Comparison of ENCODE assay signal across 24 mouse cellular contexts in genomic region chr14:102038145-102038544, GRCm38 (mm10).
DNase-seq lines count a peak whose midpoint lies in the region; ATAC-seq and TF ChIP-seq lines count a peak whose summit lies in the region.
"Had no signal": no experiment of that assay in that cellular context is flagged by ENCODE, and none has a peak within 500 bp of the region (broad histone marks: within the 10 kb centered on the region; RNA-seq: fewer than 3 reads in every experiment).

No protein-coding gene starts in this region.

- no peak overlapping the region for H3K4me3 ChIP-seq in lung, embryonic 14.5 days (ENCODE audit: low read depth, low read length)
- no peak overlapping the region for H3K4me3 ChIP-seq in lung, adult 2 months (replicated peaks; ENCODE audit: extremely low read depth, low read depth, low read length)
- H3K4me3 ChIP-seq in lung, embryonic 16.5 days (ENCODE audit: low read length) = no peak overlapping the region
- no peak overlapping the region for H3K4me3 ChIP-seq in lung, postnatal 0 days (ENCODE audit: low read depth, low read length)
- H3K4me3 ChIP-seq: embryonic facial prominence, embryonic 13.5 days; embryonic facial prominence, embryonic 15.5 days; erythroblast, embryonic 14.5 days; forebrain, embryonic 10.5 days; forebrain, embryonic 12.5 days had no signal

- no peaks in the 10 kb centered on the region for H3K36me3 ChIP-seq in lung, embryonic 14.5 days (ENCODE audit: insufficient read depth)
- no peaks in the 10 kb centered on the region for H3K36me3 ChIP-seq in lung, embryonic 16.5 days (ENCODE audit: control insufficient read depth, insufficient read depth, low read length)
- no peaks in the 10 kb centered on the region for H3K36me3 ChIP-seq in lung, postnatal 0 days (ENCODE audit: insufficient read depth, low read length)
- H3K36me3 ChIP-seq: embryonic facial prominence, embryonic 13.5 days; embryonic facial prominence, embryonic 15.5 days; forebrain, embryonic 10.5 days; forebrain, embryonic 12.5 days had no signal

- WGBS in lung, embryonic 14.5 days = 55% methylated on average over 2 of the region's 2 CpGs
- 77% methylated on average over 2 of the region's 2 CpGs for WGBS in lung, adult 2 months
- 55% methylated on average over 2 of the region's 2 CpGs for WGBS in lung, embryonic 16.5 days
- whole genome bisulfite sequencing in lung, postnatal 0 days = 53% methylated on average over 2 of the region's 2 CpGs

- no peaks in the 10 kb centered on the region for H3K9me3 ChIP-seq in lung, embryonic 14.5 days (ENCODE audit: low read depth, low read length)
- H3K9me3 ChIP-seq in lung, embryonic 16.5 days (ENCODE audit: control insufficient read depth, low read length) = no peaks in the 10 kb centered on the region
- no peaks in the 10 kb centered on the region for H3K9me3 ChIP-seq in lung, postnatal 0 days (ENCODE audit: low read length)
- H3K9me3 ChIP-seq: embryonic facial prominence, embryonic 13.5 days; embryonic facial prominence, embryonic 15.5 days; forebrain, embryonic 10.5 days; forebrain, embryonic 12.5 days had no signal

- peak; percentile 46 for DNase-seq in lung, embryonic 14.5 days
- no peak for DNase-seq in lung, adult 2 months
- no peak for DNase-seq in lung, postnatal 0 days (ENCODE audit: low spot score)
- peak; percentile 15 to 71 for DNase-seq in lung, postnatal 4 days
- no peak for DNase-seq in lung, postnatal 14 days
- DNase-seq in adrenal gland, adult 8-10 months = no peak
- DNase-seq: adrenal gland, postnatal 10 days; adrenal gland, postnatal 25 days; cerebellum, adult 11 months; cerebellum, adult 18-20 months; cerebellum, adult 8-10 months; cerebellum, adult 9-11 months; cerebellum, postnatal 14 days; cerebellum, postnatal 36 days; embryo, embryonic 11 days had no signal

- no peaks in the 10 kb centered on the region for H3K27me3 ChIP-seq in lung, embryonic 14.5 days (ENCODE audit: insufficient read depth, low read length)
- no peaks in the 10 kb centered on the region for H3K27me3 ChIP-seq in lung, embryonic 16.5 days (ENCODE audit: control insufficient read depth, insufficient read depth, low read depth, low read length)
- H3K27me3 ChIP-seq in lung, postnatal 0 days (replicated peaks; ENCODE audit: insufficient read depth, low read length) = no peaks in the 10 kb centered on the region
- H3K27me3 ChIP-seq: embryonic facial prominence, embryonic 13.5 days; embryonic facial prominence, embryonic 15.5 days; forebrain, embryonic 12.5 days had no signal

- no peaks in the 10 kb centered on the region for H3K4me1 ChIP-seq in lung, embryonic 14.5 days (ENCODE audit: insufficient read depth)
- no peaks in the 10 kb centered on the region for H3K4me1 ChIP-seq in lung, adult 2 months (ENCODE audit: control insufficient read depth, insufficient read depth, low read length)
- H3K4me1 ChIP-seq in lung, embryonic 16.5 days (replicated peaks; ENCODE audit: control insufficient read depth, insufficient read depth, low read length) = no peaks in the 10 kb centered on the region
- H3K4me1 ChIP-seq in lung, postnatal 0 days (ENCODE audit: insufficient read depth, low read depth, low read length) = no peaks in the 10 kb centered on the region
- H3K4me1 ChIP-seq: embryonic facial prominence, embryonic 13.5 days; embryonic facial prominence, embryonic 15.5 days; forebrain, embryonic 10.5 days; forebrain, embryonic 12.5 days had no signal

- no peak for TF ChIP-seq EP300 in lung, postnatal 0 days (IDR thresholded peaks at IDR 0.05)

- no peak overlapping the region for H3K27ac ChIP-seq in lung, embryonic 14.5 days (ENCODE audit: low read depth)
- H3K27ac ChIP-seq in lung, embryonic 16.5 days (ENCODE audit: low read length) = no peak overlapping the region
- H3K27ac ChIP-seq in lung, postnatal 0 days (ENCODE audit: low read length) = no peak overlapping the region
- H3K27ac ChIP-seq: embryonic facial prominence, embryonic 13.5 days; embryonic facial prominence, embryonic 15.5 days; forebrain, embryonic 10.5 days; forebrain, embryonic 12.5 days had no signal

- TF ChIP-seq POLR2A in lung, adult 2 months (IDR thresholded peaks at IDR 0.05; ENCODE audit: borderline replicate concordance, extremely low read depth, low read depth, low read length) = no peak

- H3K4me2 ChIP-seq in lung, embryonic 14.5 days = no peak overlapping the region
- H3K4me2 ChIP-seq in lung, embryonic 16.5 days (ENCODE audit: low read depth, low read length) = no peak overlapping the region
- no peak overlapping the region for H3K4me2 ChIP-seq in lung, postnatal 0 days (replicated peaks; ENCODE audit: low read depth, low read length)
- H3K4me2 ChIP-seq: embryonic facial prominence, embryonic 13.5 days; embryonic facial prominence, embryonic 15.5 days; forebrain, embryonic 12.5 days had no signal

- ATAC-seq in lung, embryonic 14.5 days (ENCODE audit: insufficient read depth) = peak; percentile 62; the same call in 1 of the 2 replicates
- ATAC-seq in lung, embryonic 16.5 days (ENCODE audit: low read depth) = peak; percentile 64
- ATAC-seq in lung, postnatal 0 days = no peak
- ATAC-seq: activated CD4-positive, CD25-positive, alpha-beta regulatory T cell, adult 4 months; forebrain, embryonic 14.5 days; forebrain, embryonic 16.5 days had no signal

- H3K9ac ChIP-seq in lung, embryonic 14.5 days = no peak overlapping the region
- no peak overlapping the region for H3K9ac ChIP-seq in lung, embryonic 16.5 days (ENCODE audit: low read length)
- H3K9ac ChIP-seq in lung, postnatal 0 days (replicated peaks; ENCODE audit: low read depth) = no peak overlapping the region
- H3K9ac ChIP-seq: embryonic facial prominence, embryonic 13.5 days; embryonic facial prominence, embryonic 15.5 days; forebrain, embryonic 12.5 days had no signal

- TF ChIP-seq CTCF in lung, embryonic 14.5 days (IDR thresholded peaks at IDR 0.05; ENCODE audit: low read depth) = no peak
- no peak for TF ChIP-seq CTCF in lung, adult 2 months (IDR thresholded peaks at IDR 0.05; ENCODE audit: insufficient read depth, low read length)
- no peak for TF ChIP-seq CTCF in lung, postnatal 0 days (IDR thresholded peaks at IDR 0.05)

Comparison
In these comparisons a context has a peak if more than half of its experiments do, and no peak if none do; other contexts are left out.
1. DNase-seq: peak in lung, embryonic 14.5 days (single experiment) and lung, postnatal 4 days (2 of 2); none in lung, adult 2 months (single experiment), lung, postnatal 0 days (single experiment), lung, postnatal 14 days (single experiment) and adrenal gland, adult 8-10 months (single experiment).